In genomic region chr17:5797124-5797760, GRCm38 (mm10) we compare ENCODE assay signal across 10 mouse cellular contexts. TPM values are rescaled to one million over a fixed set of nuclear protein-coding genes. Genes with fewer than 3 reads are reported as not detected.
DNase-seq lines count a peak whose midpoint lies in the region; ATAC-seq and TF ChIP-seq lines count a peak whose summit lies in the region.
"Had no signal": no experiment of that assay in that cellular context is flagged by ENCODE, and none has a peak within 500 bp of the region (broad histone marks: within the 10 kb centered on the region; RNA-seq: fewer than 3 reads in every experiment).

No protein-coding gene starts in this region.

- peaks cover 4% of the 10 kb centered on the region for H3K4me1 ChIP-seq in liver, adult 2 months (ENCODE audit: control insufficient read depth, insufficient read depth, low read length)
- H3K4me1 ChIP-seq in bone marrow macrophage, adult 2 months (ENCODE audit: control insufficient read depth, insufficient read depth, low read length), result peaks cover 53% of the 10 kb centered on the region
- peaks cover 3% of the 10 kb centered on the region; the same call in 1 of the 2 replicates for H3K4me1 ChIP-seq in neural tube, embryonic 15.5 days
- H3K4me1 ChIP-seq: neural tube, embryonic 12.5 days had no signal

- H3K9ac ChIP-seq in liver, adult 2 months (ENCODE audit: low read depth, low read length), result no peak overlapping the region
- H3K9ac ChIP-seq in neural tube, embryonic 15.5 days (replicated peaks), result no peak overlapping the region
- H3K9ac ChIP-seq: embryonic facial prominence, embryonic 13.5 days; neural tube, embryonic 12.5 days had no signal

- no peak for TF ChIP-seq CTCF in liver, adult 2 months (IDR thresholded peaks at IDR 0.05; ENCODE audit: low read depth, low read length)
- no peak for TF ChIP-seq CTCF in bone marrow macrophage, adult 2 months (IDR thresholded peaks at IDR 0.05; ENCODE audit: low read depth, low read length)

- no peak overlapping the region for H3K27ac ChIP-seq in liver, adult 2 months (replicated peaks; ENCODE audit: insufficient read depth, low read depth, low read length)
- peak overlapping the region; percentile 91 for H3K27ac ChIP-seq in bone marrow macrophage, adult 2 months (ENCODE audit: insufficient read depth, low read depth, low read length)
- no peak overlapping the region for H3K27ac ChIP-seq in neural tube, embryonic 15.5 days (replicated peaks)
- H3K27ac ChIP-seq: embryonic facial prominence, embryonic 13.5 days; neural tube, embryonic 12.5 days had no signal

- no peak overlapping the region for H3K4me3 ChIP-seq in liver, adult 2 months (ENCODE audit: insufficient read depth, low read depth, low read length)
- no peak overlapping the region for H3K4me3 ChIP-seq in bone marrow macrophage, adult 2 months (ENCODE audit: insufficient read depth, low read length)
- H3K4me3 ChIP-seq in neural tube, embryonic 15.5 days (replicated peaks), result no peak overlapping the region
- H3K4me3 ChIP-seq: embryonic facial prominence, embryonic 13.5 days; neural tube, embryonic 12.5 days had no signal

- DNase-seq in liver, adult 2 months (ENCODE audit: extremely low read depth, low read depth, low spot score), result peak; percentile 66
- DNase-seq in liver, result no peak
- peak; percentile 81 to 93 for DNase-seq in adrenal gland, adult (ENCODE audit: inconsistent age in 2 of 2, low spot score in 1 of 2)
- DNase-seq in kidney, postnatal 36 days, result peak; percentile 70 to 83
- DNase-seq in right cerebral cortex, postnatal 10 days (ENCODE audit: low spot score in 2 of 2), result no peak
- DNase-seq in embryo, embryonic 9.5 days (ENCODE audit: extremely low spot score), result no peak

- H3K4me2 ChIP-seq in neural tube, embryonic 15.5 days, result no peak overlapping the region
- H3K4me2 ChIP-seq: embryonic facial prominence, embryonic 13.5 days; neural tube, embryonic 12.5 days had no signal

- H3K36me3 ChIP-seq in liver, adult 2 months (ENCODE audit: control insufficient read depth, insufficient read depth, low read length), result no peaks in the 10 kb centered on the region
- H3K36me3 ChIP-seq in neural tube, embryonic 15.5 days, result no peaks in the 10 kb centered on the region
- H3K36me3 ChIP-seq: embryonic facial prominence, embryonic 13.5 days; neural tube, embryonic 12.5 days had no signal

- no peaks in the 10 kb centered on the region for H3K27me3 ChIP-seq in liver, adult 2 months (ENCODE audit: control insufficient read depth, insufficient read depth, low read length)
- H3K27me3 ChIP-seq in neural tube, embryonic 15.5 days (replicated peaks), result no peaks in the 10 kb centered on the region
- H3K27me3 ChIP-seq: neural tube, embryonic 12.5 days had no signal

- ATAC-seq in neural tube, embryonic 15.5 days (ENCODE audit: low FRiP score), result no peak

- TF ChIP-seq POLR2A in liver, adult 2 months (IDR thresholded peaks at IDR 0.05; ENCODE audit: extremely low read depth, insufficient read depth, low read length), result no peak
- TF ChIP-seq POLR2A in bone marrow macrophage, adult 2 months (IDR thresholded peaks at IDR 0.05; ENCODE audit: borderline replicate concordance, low read depth, low read length), result no peak

- WGBS in liver, adult 2 months, result 52% methylated on average over 5 of the region's 5 CpGs
- WGBS in neural tube, embryonic 15.5 days, result 69% methylated on average over 5 of the region's 5 CpGs

- no peaks in the 10 kb centered on the region for H3K9me3 ChIP-seq in neural tube, embryonic 15.5 days (replicated peaks)
- H3K9me3 ChIP-seq: embryonic facial prominence, embryonic 13.5 days; neural tube, embryonic 12.5 days had no signal

- H3K79me2 ChIP-seq in liver, adult 2 months (ENCODE audit: control insufficient read depth, insufficient read depth, low read length), result no peaks in the 10 kb centered on the region

RNA-seq across cellular contexts. Expression of gene Snx9, which starts 43.9 kb away (rescaled TPM):
- total RNA-seq in liver, adult 2 months (2014; rRNA removed), result 26.8 and 30.5 TPM in 2 replicates
- 19.7 and 22.2 TPM in 2 replicates for polyA plus RNA-seq in liver, adult 2 months (2012; rRNA removed)
- polyA plus RNA-seq in bone marrow macrophage, adult 2 months (2012; ENCODE audit: insufficient read depth, insufficient read length, missing spikeins), result 77.6 and 78.7 TPM in 2 replicates
- 8.1 and 12.6 TPM in 2 replicates for polyA plus RNA-seq in neural tube, embryonic 15.5 days (2015; fragmentation: Nextera tagmentation; extraction: Ambion mirVana)

Comparison
In these comparisons a context has a peak if more than half of its experiments do, and no peak if none do; other contexts are left out.
1. DNase-seq: peak in liver, adult 2 months (single experiment), adrenal gland, adult (2 of 2) and kidney, postnatal 36 days (2 of 2); none in liver (single experiment), right cerebral cortex, postnatal 10 days (0 of 2) and embryo, embryonic 9.5 days (single experiment).